Mouse (Mus musculus): ENCODE results near the gene Gm49325.
A peak's percentile ranks its signal among the peaks of the same experiment; 100 is the strongest.

The Gm49325 gene

GRCm38 (mm10) chr10:77605908-77606826 lies at the start of gene Gm49325, which contains the start of gene Sumo3:
Gene Gm49325, plus strand, starts transcription at chr10:77606197.
Gene Sumo3, plus strand, starts transcription at chr10:77606097.
- DNase-seq (ENCODE audit: low spot score), result peak; percentile 92

- DNase-seq (ENCODE audit: low spot score), result no peak
Observed at GRCm38 (mm10) chr10:77556631-77557030, 49.4 kb upstream of the Gm49325 start.

- no peak for DNase-seq (ENCODE audit: low spot score)
Observed at GRCm38 (mm10) chr10:77557641-77558040, 48.4 kb upstream of the Gm49325 start.

GRCm38 (mm10) chr10:77560090-77560489 lies 45.9 kb upstream of the Gm49325 start:
- DNase-seq (ENCODE audit: low spot score), result no peak

GRCm38 (mm10) chr10:77560830-77561229 lies 45.2 kb upstream of the Gm49325 start:
- no peak for DNase-seq (ENCODE audit: low spot score)

- no peak for DNase-seq (ENCODE audit: low spot score)
Observed at GRCm38 (mm10) chr10:77561508-77561907, 44.5 kb upstream of the Gm49325 start.

GRCm38 (mm10) chr10:77565005-77565404 lies 41.0 kb upstream of the Gm49325 start:
- no peak for DNase-seq (ENCODE audit: low spot score)

GRCm38 (mm10) chr10:77566651-77567050 lies 39.3 kb upstream of the Gm49325 start:
- peak; percentile 84 for DNase-seq (ENCODE audit: low spot score)

GRCm38 (mm10) chr10:77569481-77569880 lies 36.5 kb upstream of the Gm49325 start:
- no peak for DNase-seq (ENCODE audit: low spot score)

GRCm38 (mm10) chr10:77569973-77570658 lies 35.9 kb upstream of the Gm49325 start:
- no peak for DNase-seq (ENCODE audit: low spot score)

- peak; percentile 52 for DNase-seq (ENCODE audit: low spot score)
Observed at GRCm38 (mm10) chr10:77572225-77572624, 33.8 kb upstream of the Gm49325 start.

GRCm38 (mm10) chr10:77573162-77573561 lies 32.8 kb upstream of the Gm49325 start:
- no peak for DNase-seq (ENCODE audit: low spot score)

- DNase-seq (ENCODE audit: low spot score), result no peak
Observed at GRCm38 (mm10) chr10:77580027-77580920, 25.7 kb upstream of the Gm49325 start.

GRCm38 (mm10) chr10:77581023-77581407 lies 25.0 kb upstream of the Gm49325 start:
- no peak for DNase-seq (ENCODE audit: low spot score)

- DNase-seq (ENCODE audit: low spot score), result peak; percentile 100
Observed at GRCm38 (mm10) chr10:77581408-77582284, 24.4 kb upstream of the Gm49325 start, which contains the start of gene Pttg1ip. Gene Pttg1ip, plus strand, starts transcription at chr10:77581720.

- DNase-seq (ENCODE audit: low spot score), result no peak
Observed at GRCm38 (mm10) chr10:77582285-77582618, 23.7 kb upstream of the Gm49325 start.

- DNase-seq (ENCODE audit: low spot score), result no peak
Observed at GRCm38 (mm10) chr10:77583795-77584422, 22.1 kb upstream of the Gm49325 start.

- DNase-seq (ENCODE audit: low spot score), result no peak
Observed at GRCm38 (mm10) chr10:77586637-77587036, 19.4 kb upstream of the Gm49325 start.

- no peak for DNase-seq (ENCODE audit: low spot score)
Observed at GRCm38 (mm10) chr10:77587091-77587775, 18.8 kb upstream of the Gm49325 start.

- DNase-seq (ENCODE audit: low spot score), result no peak
Observed at GRCm38 (mm10) chr10:77588036-77588435, 18.0 kb upstream of the Gm49325 start.
